ENCODE assay signal across 25 mouse cellular contexts in genomic region chr11:121556727-121557126, GRCm38 (mm10). TPM values are rescaled to one million over a fixed set of nuclear protein-coding genes. Genes with fewer than 3 reads are reported as not detected.
"Had no signal": no experiment of that assay in that cellular context is flagged by ENCODE, and none has a peak within 500 bp of the region (broad histone marks: within the 10 kb centered on the region; RNA-seq: fewer than 3 reads in every experiment).

No protein-coding gene starts in this region.

- H3K4me2 ChIP-seq: liver, embryonic 11.5 days; liver, embryonic 13.5 days; liver, embryonic 15.5 days; lung, embryonic 15.5 days; midbrain, embryonic 12.5 days; neural tube, embryonic 13.5 days; neural tube, embryonic 15.5 days had no signal

- H3K4me1 ChIP-seq: midbrain, embryonic 10.5 days; midbrain, embryonic 12.5 days had no signal

- H3K9me3 ChIP-seq: liver, embryonic 13.5 days; liver, embryonic 15.5 days; lung, embryonic 15.5 days; midbrain, embryonic 10.5 days; midbrain, embryonic 12.5 days; neural tube, embryonic 13.5 days; neural tube, embryonic 15.5 days had no signal

- H3K36me3 ChIP-seq: lung, embryonic 15.5 days; midbrain, embryonic 12.5 days had no signal

- DNase-seq: liver, embryonic 13.5 days; liver, postnatal 0 days; lung, adult 2 months; lung, postnatal 10 days; lung, postnatal 36 days; midbrain, embryonic 14.5 days; retina, postnatal 1 day; right cerebral cortex, adult 18-20 months; right cerebral cortex, postnatal 25 days; right cerebral cortex, postnatal 4 days; spleen, adult 18-20 months; thymus, adult 2 months; thymus, postnatal 25 days had no signal

- H3K4me3 ChIP-seq: liver, embryonic 13.5 days; liver, embryonic 15.5 days; lung, embryonic 15.5 days; midbrain, embryonic 10.5 days; midbrain, embryonic 12.5 days; myocyte; neural tube, embryonic 13.5 days; neural tube, embryonic 15.5 days had no signal

- H3K9ac ChIP-seq: liver, embryonic 13.5 days; liver, embryonic 15.5 days; liver, postnatal 0 days; lung, embryonic 15.5 days; midbrain, embryonic 12.5 days; neural tube, embryonic 13.5 days; neural tube, embryonic 15.5 days had no signal

- H3K27ac ChIP-seq: liver, embryonic 13.5 days; liver, embryonic 15.5 days; lung, embryonic 15.5 days; macrophage; midbrain, embryonic 10.5 days; midbrain, embryonic 12.5 days; neural tube, embryonic 13.5 days; neural tube, embryonic 15.5 days had no signal

- H3K27me3 ChIP-seq: liver, embryonic 13.5 days; liver, embryonic 15.5 days; lung, embryonic 15.5 days; midbrain, embryonic 12.5 days; neural tube, embryonic 13.5 days; neural tube, embryonic 15.5 days had no signal

- ATAC-seq: liver, postnatal 0 days; midbrain, embryonic 16.5 days had no signal

RNA-seq across cellular contexts. Expression of gene Zfp750, which starts 37.6 kb away (rescaled TPM):
- total RNA-seq: megakaryocyte progenitor cell, adult 5-6 weeks had no signal
- polyA plus RNA-seq: macrophage; small intestine, adult 2 months had no signal
